Mouse (Mus musculus) embryonic facial prominence, embryonic 14.5 days (tissue): ENCODE measurements around the gene Syngap1. TPM values are rescaled to one million over a fixed set of nuclear protein-coding genes. Genes with fewer than 3 reads are reported as not detected.

Source experiments
- ATAC-seq: fragments of 200-750 bp; cut with Nextera tagmentation; 2 replicates; pipeline ENCODE4 v1.8.0; 2017; ENCODE audit warnings: low read depth, moderate number of reproducible peaks, moderate TSS enrichment
- DNase-seq: peaks from one replicate; pipeline ENCODE4 v3.0.0-alpha.2; 2015; ENCODE audit warnings: low spot score
- H3K27ac ChIP-seq: fragments of 300-500 bp; sonication (generic); replicated peaks from 2 replicates; pipeline ENCODE4 v1.5.1; 2014; ENCODE audit warnings: low read depth, mild to moderate bottlenecking, low read length, moderate library complexity
- H3K27me3 ChIP-seq: fragments of 300-500 bp; sonication (generic); replicated peaks from 2 replicates; pipeline ENCODE4 v1.6.1; 2014; ENCODE audit warnings: low read length; ENCODE audit not compliant: control insufficient read depth, insufficient read depth
- H3K36me3 ChIP-seq: fragments of 300-500 bp; sonication (generic); 2 replicates; pipeline ENCODE4 v1.6.1; 2014; ENCODE audit warnings: low read length, mixed read lengths; ENCODE audit not compliant: control insufficient read depth, insufficient read depth
- H3K4me1 ChIP-seq: fragments of 300-500 bp; sonication (generic); 2 replicates; pipeline ENCODE4 v1.6.1; 2014; ENCODE audit warnings: antibody characterized with exemption, low read length; ENCODE audit not compliant: control insufficient read depth, insufficient read depth
- H3K4me2 ChIP-seq: fragments of 300-500 bp; sonication (generic); 2 replicates; pipeline ENCODE4 v1.6.1; 2014; ENCODE audit warnings: low read depth, mild to moderate bottlenecking, low read length, moderate library complexity, mixed read lengths
- H3K4me3 ChIP-seq: fragments of 300-500 bp; sonication (generic); 2 replicates; pipeline ENCODE4 v1.5.1; 2014; ENCODE audit warnings: low read depth, mild to moderate bottlenecking, low read length
- H3K9ac ChIP-seq: fragments of 300-500 bp; sonication (generic); 2 replicates; pipeline ENCODE4 v1.6.1; 2014; ENCODE audit warnings: low read depth, mild to moderate bottlenecking, low read length, moderate library complexity, mixed read lengths
- H3K9me3 ChIP-seq: fragments of 300-500 bp; sonication (generic); 2 replicates; pipeline ENCODE4 v1.6.1; 2016; ENCODE audit warnings: low read length; ENCODE audit not compliant: control insufficient read depth
- WGBS: fragments of 180-500 bp; shearing (Covaris S2); extraction: QIAGEN DNeasy Blood & Tissue Kit; methylation state at CpG from one replicate; pipeline ENCODE4 v1.1.7; 2014; 5-methylcytosine and 5-hydroxymethylcytosine counted together
- polyA plus RNA-seq: library from polyadenylated mRNA; unstranded; fragments of >200 nt; fragmentation: Nextera tagmentation; extraction: Ambion mirVana; gene quantifications from 2 replicates; pipeline ENCODE4 v1.2.1, GENCODE M21; 2014

Syngap1 gene
- polyA plus RNA-seq, 1 experiment from 2014 or later, result 1.4 TPM

GRCm38 (mm10) chr17:26938731-26939130 is 2.3 kb upstream of the Syngap1 start:
- DNase-seq (no peak), ATAC-seq (no peak)
- peak overlapping the region; percentile 71 for H3K9ac ChIP-seq
- H3K27ac ChIP-seq, result peak overlapping the region; percentile 81
- H3K4me3 ChIP-seq, result peak overlapping the region; percentile 74
- peaks cover 32% of the 10 kb centered on the region for H3K36me3 ChIP-seq
- H3K27me3 ChIP-seq, result no peaks in the 10 kb centered on the region
- peak overlapping the region; percentile 98 for H3K4me2 ChIP-seq
- under 1% methylated on average over 22 of the region's 22 CpGs for WGBS
- H3K9me3 ChIP-seq, result no peaks in the 10 kb centered on the region
- H3K4me1 ChIP-seq, result peaks cover 17% of the 10 kb centered on the region

- peak within 1 kb of the TSS; percentile 74 for H3K4me3 ChIP-seq
- H3K4me2 ChIP-seq, result peak within 1 kb of the TSS; percentile 98
- H3K9ac ChIP-seq, result peak within 1 kb of the TSS; percentile 72
- H3K4me1 ChIP-seq, result peaks cover 17% of the 10 kb centered on the region
- H3K27ac ChIP-seq, result peak within 1 kb of the TSS; percentile 92
- H3K27me3 ChIP-seq, result no peaks in the 10 kb centered on the region
- H3K9me3 ChIP-seq, result no peaks in the 10 kb centered on the region
- ATAC-seq (peak; percentile 96), DNase-seq (peak; percentile 100)
- H3K36me3 ChIP-seq, result peaks cover 32% of the 10 kb centered on the region
- 0% methylated on average over 38 of the region's 70 CpGs for WGBS
These were observed 1.7 kb upstream of the Syngap1 start, which contains the start of gene Cuta for GRCm38 (mm10) chr17:26939178-26939972. Cuta (minus strand) TSS chr17:26939569.

- WGBS, result 16% methylated on average over 3 of the region's 3 CpGs
- peaks cover 17% of the 10 kb centered on the region for H3K4me1 ChIP-seq
- peak overlapping the region; percentile 74 for H3K4me3 ChIP-seq
- ATAC-seq (no peak), DNase-seq (no peak)
- H3K27ac ChIP-seq, result peak overlapping the region; percentile 92
- peak overlapping the region; percentile 72 for H3K9ac ChIP-seq
- peaks cover 26% of the 10 kb centered on the region for H3K36me3 ChIP-seq
- H3K27me3 ChIP-seq, result no peaks in the 10 kb centered on the region
- H3K4me2 ChIP-seq, result peak overlapping the region; percentile 98
- no peaks in the 10 kb centered on the region for H3K9me3 ChIP-seq
These were observed 1.1 kb upstream of the Syngap1 start for GRCm38 (mm10) chr17:26939973-26940300.

- H3K4me1 ChIP-seq, result peaks cover 31% of the 10 kb centered on the region
- peak overlapping the region; percentile 92 for H3K27ac ChIP-seq
- 11% methylated on average over 4 of the region's 4 CpGs for WGBS
- H3K4me2 ChIP-seq, result peak overlapping the region; percentile 98
- DNase-seq (no peak), ATAC-seq (no peak)
- H3K27me3 ChIP-seq, result no peaks in the 10 kb centered on the region
- peak overlapping the region; percentile 71 for H3K9ac ChIP-seq
- peak overlapping the region; percentile 74 for H3K4me3 ChIP-seq
- peaks cover 6% of the 10 kb centered on the region; the same call in 1 of the 2 replicates for H3K36me3 ChIP-seq
- H3K9me3 ChIP-seq, result no peaks in the 10 kb centered on the region
These were observed 953 bp downstream of the Syngap1 start for GRCm38 (mm10) chr17:26941841-26942570.

- H3K4me1 ChIP-seq, result peaks cover 40% of the 10 kb centered on the region
- peak overlapping the region; percentile 75 for H3K9ac ChIP-seq
- H3K27ac ChIP-seq, result peak overlapping the region; percentile 80
- peak overlapping the region; percentile 46 for H3K4me3 ChIP-seq
- H3K27me3 ChIP-seq, result no peaks in the 10 kb centered on the region
- H3K4me2 ChIP-seq, result peak overlapping the region; percentile 87
- DNase-seq (no peak), ATAC-seq (no peak)
- no peaks in the 10 kb centered on the region for H3K9me3 ChIP-seq
- H3K36me3 ChIP-seq, result no peaks in the 10 kb centered on the region
- WGBS, result 28% methylated on average over 13 of the region's 13 CpGs
These were observed 4.9 kb downstream of the Syngap1 start for GRCm38 (mm10) chr17:26945824-26946495.

- Histone ChIP-seq H3K4me3 (peak overlapping the region; percentile 46), H3K36me3 (no peaks in the 10 kb centered on the region), H3K4me2 (peak overlapping the region; percentile 87), H3K27ac (peak overlapping the region; percentile 80), H3K27me3 (no peaks in the 10 kb centered on the region), H3K4me1 (peaks cover 46% of the 10 kb centered on the region), H3K9ac (peak overlapping the region; percentile 75), H3K9me3 (no peaks in the 10 kb centered on the region)
- whole genome bisulfite sequencing, result 2% methylated on average over 14 of the region's 37 CpGs
- peak; percentile 61 for DNase-seq
- peak; percentile 58 for ATAC-seq
These were observed 5.5 kb downstream of the Syngap1 start for GRCm38 (mm10) chr17:26946567-26946966.

GRCm38 (mm10) chr17:26947231-26948100 is 6.4 kb downstream of the Syngap1 start:
- Histone ChIP-seq H3K4me3 (peak overlapping the region; percentile 46; the same call in 1 of the 2 replicates), H3K27ac (no peak overlapping the region), H3K36me3 (no peaks in the 10 kb centered on the region), H3K4me2 (peak overlapping the region; percentile 87), H3K4me1 (peaks cover 51% of the 10 kb centered on the region), H3K9me3 (no peaks in the 10 kb centered on the region), H3K27me3 (no peaks in the 10 kb centered on the region), H3K9ac (no peak overlapping the region)
- ATAC-seq (no peak), DNase-seq (no peak)
- 52% methylated on average over 12 of the region's 12 CpGs for WGBS
